Mouse (Mus musculus): Measurements from ENCODE around the gene Tmem59l.

GRCm38 (mm10) chr8:70505698-70506327 is 18.7 kb upstream of the Tmem59l start:
- TF ChIP-seq MAX (IDR thresholded peaks at IDR 0.05) (no peak), CEBPB (IDR thresholded peaks at IDR 0.05; ENCODE audit: low read depth) (no peak), CTCF (IDR thresholded peaks at IDR 0.05; ENCODE audit: control insufficient read depth, insufficient read depth, insufficient read length) (no peak), USF1 (IDR thresholded peaks at IDR 0.05; ENCODE audit: low read depth) (peak; percentile 83), FOSL1 (IDR thresholded peaks at IDR 0.05; ENCODE audit: insufficient read depth, low read length, poor library complexity, severe bottlenecking) (no peak)

All from C2C12 (cell line).